Mouse (Mus musculus) small intestine, adult 2 months (tissue): Measurements from ENCODE around the gene Acbd4.

Experiments used
- CTCF ChIP-seq: fragments of 200-500 bp; IDR thresholded peaks from 2 replicates; pipeline ENCODE4 v1.5.1; 2012; ENCODE audit warnings: low read depth, mild to moderate bottlenecking, control low read depth, inconsistent platforms, low read length, moderate library complexity, mixed read lengths; ENCODE audit not compliant: insufficient replicate concordance, insufficient read length; ENCODE audit errors: extremely low read depth
- POLR2A ChIP-seq: fragments of 200-500 bp; IDR thresholded peaks from 2 replicates; pipeline ENCODE4 v1.6.1; 2012; ENCODE audit warnings: low read depth, mild to moderate bottlenecking, control low read depth, inconsistent platforms, low read length, moderate library complexity

DNA sequence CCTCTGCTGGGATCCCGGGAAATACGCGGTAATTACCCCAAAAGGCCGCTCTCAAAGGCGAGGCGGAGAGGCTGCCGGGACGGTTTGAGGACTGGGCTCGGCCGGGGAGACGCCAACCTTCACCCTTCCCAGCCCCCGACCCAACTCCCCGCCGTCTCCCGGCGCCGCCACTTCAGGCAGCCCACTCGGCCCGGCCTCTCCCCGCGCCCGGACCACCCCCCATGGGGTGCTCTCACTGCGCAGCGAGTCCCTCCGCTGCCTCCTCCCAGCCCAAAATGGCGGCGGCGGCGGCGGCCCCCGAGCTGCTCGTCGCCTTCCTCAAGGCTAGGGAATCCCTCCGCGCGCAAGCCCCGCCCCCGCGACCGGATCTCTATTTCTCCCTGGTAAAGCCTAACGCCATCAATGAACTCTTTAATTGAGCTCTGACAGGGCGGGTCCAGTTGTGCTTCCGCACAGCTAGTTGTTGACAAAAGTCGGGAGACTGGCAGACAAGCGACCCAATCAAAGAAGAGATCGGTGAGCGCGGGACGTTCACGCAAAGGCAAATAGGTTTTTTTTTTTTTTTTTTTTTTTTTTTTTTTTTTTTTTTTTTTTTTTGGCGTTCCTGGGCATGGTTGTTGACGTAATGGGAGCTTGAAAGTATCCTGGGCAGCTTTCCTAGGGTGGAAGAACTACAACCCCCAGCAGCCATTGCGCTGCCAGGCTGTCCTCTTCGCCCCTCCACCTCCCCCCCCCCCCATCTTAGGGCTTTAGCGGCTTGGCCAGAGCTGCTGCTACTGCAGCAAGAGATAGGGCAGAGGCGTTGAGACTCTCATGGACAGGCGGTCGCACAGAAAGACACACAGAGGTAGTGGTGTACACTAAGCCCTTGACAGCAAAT lies 31.3 kb downstream of the Acbd4 start:
- no peak for TF ChIP-seq CTCF
- TF ChIP-seq POLR2A: peak; percentile 94
